Mouse (Mus musculus) forebrain, embryonic 12.5 days (tissue): Measurements from ENCODE around the gene Adgrg6. TPM values are rescaled to one million over a fixed set of nuclear protein-coding genes. Genes with fewer than 3 reads are reported as not detected.

ENCODE experiments used
- ATAC-seq: fragments of 200-750 bp; cut with Nextera tagmentation; 2 replicates; pipeline ENCODE4 v1.8.0; 2017; ENCODE audit warnings: moderate TSS enrichment; ENCODE audit not compliant: low FRiP score
- H3K27ac ChIP-seq: fragments of 300-500 bp; sonication (generic); 2 replicates; pipeline ENCODE4 v1.5.1; 2016; ENCODE audit warnings: mild to moderate bottlenecking
- H3K27me3 ChIP-seq: fragments of 300-500 bp; sonication (generic); 2 replicates; pipeline ENCODE4 v1.6.1; 2016; ENCODE audit warnings: mild to moderate bottlenecking
- H3K36me3 ChIP-seq: fragments of 300-500 bp; sonication (generic); replicated peaks from 2 replicates; pipeline ENCODE4 v1.6.1; 2016; ENCODE audit warnings: mild to moderate bottlenecking
- H3K4me1 ChIP-seq: fragments of 300-500 bp; sonication (generic); 2 replicates; pipeline ENCODE4 v1.6.1; 2016
- H3K4me2 ChIP-seq: fragments of 300-500 bp; sonication (generic); 2 replicates; pipeline ENCODE4 v1.6.1; 2016; ENCODE audit warnings: mild to moderate bottlenecking, moderate library complexity
- H3K4me3 ChIP-seq: fragments of 300-500 bp; sonication (generic); replicated peaks from 2 replicates; pipeline ENCODE4 v1.5.1; 2016; ENCODE audit warnings: mild to moderate bottlenecking
- H3K9ac ChIP-seq: fragments of 300-500 bp; sonication (generic); 2 replicates; pipeline ENCODE4 v1.6.1; 2016; ENCODE audit warnings: mild to moderate bottlenecking
- H3K9me3 ChIP-seq: fragments of 300-500 bp; sonication (generic); 2 replicates; pipeline ENCODE4 v1.6.1; 2016
- WGBS: fragments of 180-500 bp; shearing (Covaris S2); methylation state at CpG from one replicate; pipeline ENCODE4 v1.1.7; 2016; 5-methylcytosine and 5-hydroxymethylcytosine counted together
- polyA plus RNA-seq: library from polyadenylated mRNA; unstranded; fragments of >200 nt; fragmentation: Nextera tagmentation; extraction: Ambion mirVana; gene quantifications from 2 replicates; pipeline ENCODE4 v1.2.1, GENCODE M21; 2016

The Adgrg6 gene
- polyA plus RNA-seq, 1 experiment from 2014 or later, result 2.8 TPM

DNA sequence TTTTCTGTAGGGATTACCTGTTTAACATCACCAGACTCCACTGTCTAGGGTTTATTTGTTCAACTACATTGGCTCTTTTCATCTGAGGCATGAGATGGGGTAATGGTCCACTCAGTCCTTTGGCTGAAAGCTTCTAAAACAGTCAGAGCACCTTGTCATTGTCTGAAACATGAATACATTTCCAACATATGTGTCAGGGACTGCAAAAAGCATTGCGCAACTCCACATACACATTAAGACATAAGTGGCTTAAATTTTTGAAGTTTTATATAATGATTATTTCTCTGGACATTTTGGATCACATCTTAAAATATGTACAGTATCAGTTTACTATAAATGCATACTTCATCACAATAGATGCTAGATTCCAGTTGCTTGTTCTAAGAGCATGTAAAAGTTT is 14.8 kb downstream of the Adgrg6 start:
- Histone ChIP-seq H3K36me3 (no peaks in the 10 kb centered on the region), H3K4me1 (no peaks in the 10 kb centered on the region), H3K9me3 (no peaks in the 10 kb centered on the region), H3K4me3 (no peak overlapping the region), H3K27me3 (no peaks in the 10 kb centered on the region), H3K27ac (no peak overlapping the region), H3K9ac (no peak overlapping the region), H3K4me2 (no peak overlapping the region)
- WGBS, result 95% methylated on average over 1 of the region's 1 CpGs
- no peak for ATAC-seq

- H3K9me3 ChIP-seq, result no peaks in the 10 kb centered on the region
- 88% methylated on average over 2 of the region's 2 CpGs for WGBS
- ATAC-seq, result no peak
- no peak overlapping the region for H3K9ac ChIP-seq
- H3K4me2 ChIP-seq, result no peak overlapping the region
- H3K4me3 ChIP-seq, result no peak overlapping the region
- H3K4me1 ChIP-seq, result no peaks in the 10 kb centered on the region
- H3K36me3 ChIP-seq, result no peaks in the 10 kb centered on the region
- H3K27ac ChIP-seq, result no peak overlapping the region
- H3K27me3 ChIP-seq, result no peaks in the 10 kb centered on the region
These were observed 17.7 kb downstream of the Adgrg6 start for GRCm38 (mm10) chr10:14527765-14528164.

- WGBS, result 86% methylated on average over 5 of the region's 5 CpGs
- no peak for ATAC-seq
These were observed 22.7 kb downstream of the Adgrg6 start for GRCm38 (mm10) chr10:14522729-14523128.

GRCm38 (mm10) chr10:14520912-14521675 is 24.4 kb downstream of the Adgrg6 start:
- 74% methylated on average over 8 of the region's 8 CpGs for WGBS
- no peak for ATAC-seq
- no peak overlapping the region for H3K9ac ChIP-seq
- no peaks in the 10 kb centered on the region for H3K9me3 ChIP-seq
- H3K36me3 ChIP-seq, result no peaks in the 10 kb centered on the region
- no peaks in the 10 kb centered on the region for H3K27me3 ChIP-seq
- no peak overlapping the region for H3K27ac ChIP-seq
- H3K4me2 ChIP-seq, result no peak overlapping the region
- H3K4me3 ChIP-seq, result no peak overlapping the region
- H3K4me1 ChIP-seq, result no peaks in the 10 kb centered on the region

More at GRCm38 (mm10) chr10:14522729-14523128, 22.7 kb downstream of the Adgrg6 start:
- no peaks in the 10 kb centered on the region for H3K27me3 ChIP-seq
- no peak overlapping the region for H3K9ac ChIP-seq
- no peaks in the 10 kb centered on the region for H3K9me3 ChIP-seq
- H3K36me3 ChIP-seq, result no peaks in the 10 kb centered on the region
- no peak overlapping the region for H3K4me2 ChIP-seq
- H3K4me3 ChIP-seq, result no peak overlapping the region
- no peak overlapping the region for H3K27ac ChIP-seq
- no peaks in the 10 kb centered on the region for H3K4me1 ChIP-seq

- Histone ChIP-seq H3K4me3 (no peak overlapping the region), H3K27me3 (no peaks in the 10 kb centered on the region), H3K4me2 (no peak overlapping the region), H3K36me3 (no peaks in the 10 kb centered on the region), H3K9me3 (no peaks in the 10 kb centered on the region), H3K9ac (no peak overlapping the region), H3K4me1 (no peaks in the 10 kb centered on the region), H3K27ac (no peak overlapping the region)
- WGBS, result 57% methylated on average over 5 of the region's 5 CpGs
- ATAC-seq, result 0 out of 2 replicates have a peak, but pooled peaks have one; percentile 20
These were observed 27.6 kb downstream of the Adgrg6 start for GRCm38 (mm10) chr10:14517909-14518308.

- Histone ChIP-seq H3K9me3 (no peaks in the 10 kb centered on the region), H3K36me3 (no peaks in the 10 kb centered on the region), H3K27me3 (no peaks in the 10 kb centered on the region), H3K4me1 (peaks cover 6% of the 10 kb centered on the region; the same call in 1 of the 2 replicates), H3K4me3 (no peak overlapping the region), H3K9ac (no peak overlapping the region), H3K27ac (no peak overlapping the region), H3K4me2 (no peak overlapping the region)
- WGBS, result 8% methylated on average over 2 of the region's 2 CpGs
- peak; percentile 65; the same call in 1 of the 2 replicates for ATAC-seq
These were observed 33.4 kb downstream of the Adgrg6 start for GRCm38 (mm10) chr10:14511904-14512663.

- peaks cover 6% of the 10 kb centered on the region; the same call in 1 of the 2 replicates for H3K4me1 ChIP-seq
- no peaks in the 10 kb centered on the region for H3K36me3 ChIP-seq
- ATAC-seq, result no peak
- no peak overlapping the region for H3K27ac ChIP-seq
- no peak overlapping the region for H3K4me2 ChIP-seq
- no peak overlapping the region for H3K4me3 ChIP-seq
- no peaks in the 10 kb centered on the region for H3K9me3 ChIP-seq
- H3K27me3 ChIP-seq, result no peaks in the 10 kb centered on the region
- WGBS, result 72% methylated on average over 3 of the region's 3 CpGs
- H3K9ac ChIP-seq, result no peak overlapping the region
These were observed 34.3 kb downstream of the Adgrg6 start for GRCm38 (mm10) chr10:14511157-14511556.

- Histone ChIP-seq H3K4me1 (no peaks in the 10 kb centered on the region), H3K9me3 (no peaks in the 10 kb centered on the region), H3K4me3 (no peak overlapping the region), H3K36me3 (no peaks in the 10 kb centered on the region), H3K9ac (no peak overlapping the region), H3K27me3 (no peaks in the 10 kb centered on the region), H3K4me2 (no peak overlapping the region), H3K27ac (no peak overlapping the region)
- ATAC-seq, result no peak
These were observed 49.8 kb downstream of the Adgrg6 start for GRCm38 (mm10) chr10:14495658-14496057.

GRCm38 (mm10) chr10:14495204-14495603 is 50.3 kb downstream of the Adgrg6 start:
- no peak overlapping the region for H3K27ac ChIP-seq
- H3K4me3 ChIP-seq, result no peak overlapping the region
- H3K27me3 ChIP-seq, result no peaks in the 10 kb centered on the region
- no peaks in the 10 kb centered on the region for H3K4me1 ChIP-seq
- H3K4me2 ChIP-seq, result no peak overlapping the region
- no peak for ATAC-seq
- H3K9ac ChIP-seq, result no peak overlapping the region
- no peaks in the 10 kb centered on the region for H3K9me3 ChIP-seq
- no peaks in the 10 kb centered on the region for H3K36me3 ChIP-seq

- Histone ChIP-seq H3K4me1 (no peaks in the 10 kb centered on the region), H3K27ac (no peak overlapping the region), H3K4me3 (no peak overlapping the region), H3K9ac (no peak overlapping the region), H3K4me2 (no peak overlapping the region), H3K9me3 (no peaks in the 10 kb centered on the region), H3K36me3 (no peaks in the 10 kb centered on the region), H3K27me3 (no peaks in the 10 kb centered on the region)
- WGBS, result 88% methylated on average over 4 of the region's 4 CpGs
- ATAC-seq, result no peak
These were observed 53.6 kb downstream of the Adgrg6 start for GRCm38 (mm10) chr10:14491838-14492237.

DNA sequence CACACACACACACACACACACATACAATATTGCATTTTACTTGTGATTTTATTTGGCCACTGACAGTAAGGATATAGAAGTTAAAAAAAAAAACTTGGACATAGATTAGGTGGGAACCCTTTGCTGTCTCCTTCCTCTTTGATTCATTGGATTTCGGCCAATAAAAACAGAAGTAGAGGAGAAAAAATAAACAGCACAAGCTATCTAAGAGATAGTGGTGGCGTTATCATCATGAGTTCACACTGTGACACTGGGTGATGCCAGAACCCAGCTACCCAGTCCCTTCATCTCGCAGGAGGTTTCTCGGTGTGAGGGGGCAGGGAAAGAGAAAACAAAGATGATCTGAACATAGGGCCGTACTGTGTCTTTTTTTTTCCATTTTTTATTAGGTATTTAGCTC is 62.2 kb downstream of the Adgrg6 start:
- Histone ChIP-seq H3K4me1 (no peaks in the 10 kb centered on the region), H3K9me3 (no peaks in the 10 kb centered on the region), H3K27ac (no peak overlapping the region), H3K27me3 (no peaks in the 10 kb centered on the region), H3K4me3 (no peak overlapping the region), H3K9ac (no peak overlapping the region), H3K36me3 (no peaks in the 10 kb centered on the region), H3K4me2 (no peak overlapping the region)
- no peak for ATAC-seq
- 88% methylated on average over 5 of the region's 5 CpGs for WGBS

DNA sequence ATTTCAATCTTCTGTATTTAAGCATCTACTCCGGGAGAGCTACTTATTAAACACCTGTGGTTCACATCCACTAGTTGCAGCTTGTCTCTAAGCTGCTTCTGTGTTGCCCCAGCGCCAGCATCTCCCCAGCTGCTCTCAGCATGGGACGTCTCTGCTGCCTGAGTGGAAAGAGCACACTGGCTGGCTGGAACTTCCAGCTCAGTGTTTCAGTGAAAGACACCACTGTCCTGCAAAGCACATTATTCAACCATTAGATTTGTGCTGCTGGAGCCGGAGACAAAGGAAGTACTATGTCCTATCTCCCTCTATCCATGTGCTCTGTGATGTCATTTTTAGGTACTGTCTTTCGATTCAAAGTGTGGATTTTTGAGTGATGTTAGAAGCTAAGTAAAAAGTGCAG is 63.0 kb downstream of the Adgrg6 start:
- Histone ChIP-seq H3K9ac (no peak overlapping the region), H3K36me3 (no peaks in the 10 kb centered on the region), H3K4me1 (no peaks in the 10 kb centered on the region), H3K9me3 (no peaks in the 10 kb centered on the region), H3K4me3 (no peak overlapping the region), H3K27me3 (no peaks in the 10 kb centered on the region), H3K27ac (no peak overlapping the region), H3K4me2 (no peak overlapping the region)
- 39% methylated on average over 5 of the region's 5 CpGs for WGBS
- no peak for ATAC-seq

DNA sequence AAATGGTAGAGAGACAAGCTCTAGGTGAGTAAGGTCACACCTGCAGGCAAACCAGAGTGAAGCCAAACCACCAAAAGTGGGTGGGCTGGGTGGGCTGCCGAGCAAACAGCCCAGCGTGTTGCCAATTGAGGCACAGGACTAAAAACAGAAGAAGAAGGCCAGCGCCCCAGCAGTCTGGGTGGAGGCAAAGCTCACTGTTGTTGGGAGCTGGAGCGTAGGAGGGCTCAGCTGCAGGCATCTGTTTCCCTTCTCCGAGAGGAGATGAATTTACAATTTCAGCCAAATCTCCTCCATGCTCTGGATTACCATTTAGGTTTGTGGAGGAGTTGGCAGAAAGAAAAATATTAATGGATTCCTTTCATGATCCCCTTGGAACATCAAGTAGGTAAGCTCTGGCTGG is 64.5 kb downstream of the Adgrg6 start:
- 71% methylated on average over 5 of the region's 5 CpGs for WGBS
- H3K4me2 ChIP-seq, result no peak overlapping the region
- ATAC-seq, result no peak
- no peaks in the 10 kb centered on the region for H3K27me3 ChIP-seq
- no peak overlapping the region for H3K4me3 ChIP-seq
- H3K36me3 ChIP-seq, result no peaks in the 10 kb centered on the region
- no peak overlapping the region for H3K9ac ChIP-seq
- H3K9me3 ChIP-seq, result no peaks in the 10 kb centered on the region
- H3K27ac ChIP-seq, result no peak overlapping the region
- no peaks in the 10 kb centered on the region for H3K4me1 ChIP-seq
